Mouse (Mus musculus) gastrocnemius, postnatal 10 days (tissue): Measurements from ENCODE around the gene Cyp2u1. TPM values are rescaled to one million over a fixed set of nuclear protein-coding genes. Genes with fewer than 3 reads are reported as not detected.

Source experiments
- DNase-seq: peaks from one replicate; pipeline ENCODE4 v3.0.0; 2021; ENCODE audit warnings: mixed read lengths
- total RNA-seq, 2 experiments: library from RNA; stranded (reverse); gene quantifications; 2 replicates each; pipeline ENCODE4 v1.2.3; 2021

Gene Cyp2u1
- total RNA-seq, 2 experiments from 2014 or later: 3.5 to 5.8 TPM

DNA sequence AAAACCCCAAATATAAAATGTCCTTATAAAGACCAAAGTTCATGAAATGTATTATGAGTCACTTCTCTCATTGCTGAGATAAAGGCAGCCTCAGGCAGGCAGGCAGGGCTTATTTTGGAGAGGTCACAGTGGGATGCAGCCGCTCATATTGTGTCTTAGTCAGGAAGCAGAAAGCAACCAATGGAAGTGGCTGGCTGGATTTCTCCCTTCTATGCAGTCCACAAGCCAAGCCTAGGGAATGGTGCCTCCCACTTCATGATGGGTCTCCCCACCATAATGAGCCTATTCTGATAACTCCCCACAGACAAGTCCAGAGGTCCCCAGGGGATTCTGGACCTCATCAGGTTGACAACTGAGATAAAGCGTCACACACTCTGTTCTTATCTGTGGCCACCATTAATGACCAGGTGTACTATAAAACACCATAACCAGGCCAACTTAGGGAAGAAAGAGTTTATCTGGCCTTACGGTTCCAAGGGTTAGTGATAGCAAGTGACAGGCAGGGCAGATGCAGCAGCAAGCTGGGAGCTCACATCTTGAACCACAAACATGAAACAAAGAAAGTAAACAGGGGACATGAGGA, 47.5 kb downstream of the Cyp2u1 start:
- no peak for DNase-seq

DNA sequence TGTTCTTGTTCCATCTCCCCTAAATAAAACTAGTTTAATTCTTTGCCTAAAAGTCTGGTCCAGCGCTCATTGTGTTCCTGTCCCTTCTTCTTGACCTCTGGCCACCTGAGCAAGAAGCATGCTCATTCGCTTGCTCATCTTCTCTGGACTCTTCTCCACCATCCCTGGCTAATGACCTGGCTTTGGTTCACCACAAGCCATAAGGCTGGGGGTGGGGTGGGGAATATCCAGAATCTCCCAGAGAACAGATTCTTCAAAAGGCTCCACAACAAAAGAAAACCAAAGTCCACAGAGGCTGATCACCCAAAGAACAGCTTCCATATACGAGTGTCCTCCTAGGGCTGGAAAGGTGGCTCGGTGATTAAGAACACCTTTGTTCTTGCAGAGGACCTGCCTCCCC, 48.0 kb downstream of the Cyp2u1 start:
- DNase-seq: no peak

DNA sequence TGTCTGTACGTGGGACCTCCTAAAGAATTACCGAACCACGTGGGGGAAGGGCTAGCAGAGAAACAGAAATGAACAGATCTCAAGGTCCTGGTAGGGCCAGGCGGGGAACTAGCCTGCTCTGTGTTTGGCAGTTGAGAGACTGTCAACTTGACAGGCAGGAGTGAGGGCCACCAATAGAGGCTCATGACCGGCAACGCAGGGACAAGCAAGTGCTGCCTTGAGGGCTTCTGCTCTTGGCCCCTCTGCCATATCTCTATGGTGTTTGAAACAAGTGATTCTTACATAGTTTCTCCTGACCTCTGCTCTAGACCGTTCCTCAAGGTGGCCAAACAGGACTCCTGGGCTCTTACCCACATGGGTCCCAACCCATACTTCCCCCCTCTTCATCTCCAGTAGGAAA, 51.4 kb downstream of the Cyp2u1 start:
- DNase-seq: no peak

DNA sequence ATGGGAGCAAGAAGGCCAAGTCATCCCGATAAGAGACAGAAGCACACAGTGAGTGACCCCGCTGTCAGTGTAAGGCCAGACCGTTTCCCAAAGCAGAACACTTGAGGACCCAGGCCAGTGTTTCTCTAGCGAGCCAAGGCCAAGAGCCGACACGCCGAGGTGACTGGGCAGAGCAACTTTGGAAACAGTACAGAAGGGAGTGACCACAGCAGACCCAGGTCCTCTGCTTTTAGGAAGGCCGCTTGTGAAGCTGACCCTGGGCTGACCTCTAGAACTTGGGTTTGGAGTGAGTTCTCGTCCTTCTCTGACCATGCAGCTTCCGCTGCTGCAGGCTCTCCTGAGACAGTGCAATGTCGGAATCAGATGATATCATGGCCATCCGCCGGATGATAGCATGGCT, 52.0 kb downstream of the Cyp2u1 start:
- no peak for DNase-seq

DNA sequence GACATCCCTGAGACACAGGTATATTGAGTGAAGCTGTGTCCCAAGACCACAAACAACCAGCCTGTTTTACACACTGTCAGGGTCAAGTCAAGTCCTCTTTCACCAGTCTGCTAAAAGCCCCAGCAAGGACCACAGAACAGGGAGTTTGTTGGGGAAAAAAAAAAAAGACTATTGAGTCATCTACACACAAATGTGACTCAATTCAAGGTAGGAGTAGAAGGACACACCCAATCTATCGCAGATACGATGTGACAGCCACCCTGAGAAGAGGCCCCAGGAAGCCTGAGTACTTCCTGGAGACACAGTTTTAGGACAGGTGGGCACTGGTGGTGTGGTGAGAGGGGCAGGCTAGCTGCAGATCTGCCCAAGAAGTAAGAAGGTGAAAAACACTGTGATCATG, 52.7 kb downstream of the Cyp2u1 start:
- no peak for DNase-seq

DNA sequence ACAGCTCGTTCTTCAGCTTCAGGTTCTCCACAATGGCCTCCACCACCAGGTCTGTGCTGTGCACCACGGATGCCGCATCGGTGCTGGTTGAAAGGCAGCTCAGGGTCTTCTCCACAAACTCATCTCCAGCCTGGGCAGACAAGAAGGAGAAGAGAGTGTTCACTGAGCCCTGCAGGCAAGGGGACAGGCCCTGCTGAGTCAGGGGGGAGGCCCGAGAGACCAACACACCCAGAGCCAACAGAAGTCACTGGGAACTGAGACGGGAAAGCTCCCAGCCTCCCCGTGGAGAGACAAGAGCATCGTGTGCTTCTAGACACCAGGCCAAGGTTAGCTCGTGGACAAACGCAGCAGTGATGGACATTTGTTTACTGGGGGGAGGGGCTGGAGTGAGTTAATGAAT, 54.6 kb downstream of the Cyp2u1 start:
- DNase-seq: no peak

DNA sequence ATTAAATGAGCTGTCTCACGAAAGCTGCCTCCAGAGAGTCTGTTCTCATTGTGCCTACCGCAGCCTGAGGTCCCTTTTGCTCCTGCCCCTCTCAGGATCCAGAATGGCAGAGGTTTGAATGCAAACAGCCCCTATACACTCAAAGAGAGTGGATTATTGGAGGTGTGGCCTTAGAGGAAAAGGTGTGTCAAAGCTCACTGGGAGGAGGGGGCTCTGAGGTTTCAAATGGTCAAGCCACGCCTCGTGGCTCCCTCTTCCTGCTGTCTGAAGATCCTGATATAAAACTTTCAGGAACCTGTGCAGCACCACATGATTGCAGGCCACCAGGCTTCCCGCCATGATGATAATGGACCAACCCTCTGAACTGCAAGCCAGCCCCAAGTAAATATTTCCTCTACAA, 55.2 kb downstream of the Cyp2u1 start:
- DNase-seq: no peak

DNA sequence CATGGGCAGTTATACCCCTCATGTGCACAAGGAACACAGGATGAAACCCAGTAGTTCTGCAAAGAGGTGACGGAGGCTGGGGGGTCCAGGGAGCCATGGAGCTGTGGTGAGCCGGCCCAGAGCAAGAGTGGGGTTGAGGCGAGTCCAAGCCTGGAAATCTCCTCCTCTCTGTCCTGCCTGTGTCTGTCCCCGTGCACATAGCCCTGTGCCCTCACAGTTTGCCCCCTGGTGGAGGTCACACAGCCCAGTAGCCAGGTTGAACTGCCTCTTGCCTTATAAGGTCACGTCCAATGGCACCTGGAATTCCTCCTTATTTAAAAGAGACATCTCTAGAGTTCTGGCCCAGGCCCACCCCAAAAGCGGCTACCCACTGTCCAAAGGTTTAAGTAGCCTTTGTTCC, 55.6 kb downstream of the Cyp2u1 start:
- DNase-seq: no peak

DNA sequence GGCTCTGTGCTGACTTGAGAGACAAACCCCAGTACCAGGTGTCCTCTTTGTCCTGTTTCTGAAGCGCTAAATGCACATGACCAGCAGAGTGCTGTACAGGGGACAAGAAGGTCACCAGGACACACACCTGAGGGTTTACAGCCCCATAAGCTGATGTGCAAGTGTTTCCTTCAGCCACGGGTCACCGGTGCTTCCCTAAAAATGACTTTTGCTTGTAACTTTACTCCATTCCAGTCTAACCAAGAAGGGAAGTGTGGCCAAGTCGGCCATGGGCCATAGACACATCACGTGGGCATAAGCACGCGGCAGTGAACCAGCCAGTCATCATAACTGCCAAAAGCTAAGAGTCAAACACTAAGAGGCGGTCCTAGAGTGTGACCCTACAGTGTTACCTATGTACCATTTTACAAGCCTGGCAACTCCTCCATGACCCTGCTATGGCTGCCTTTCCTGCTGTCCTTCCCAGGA, 56.4 kb downstream of the Cyp2u1 start:
- DNase-seq: no peak

DNA sequence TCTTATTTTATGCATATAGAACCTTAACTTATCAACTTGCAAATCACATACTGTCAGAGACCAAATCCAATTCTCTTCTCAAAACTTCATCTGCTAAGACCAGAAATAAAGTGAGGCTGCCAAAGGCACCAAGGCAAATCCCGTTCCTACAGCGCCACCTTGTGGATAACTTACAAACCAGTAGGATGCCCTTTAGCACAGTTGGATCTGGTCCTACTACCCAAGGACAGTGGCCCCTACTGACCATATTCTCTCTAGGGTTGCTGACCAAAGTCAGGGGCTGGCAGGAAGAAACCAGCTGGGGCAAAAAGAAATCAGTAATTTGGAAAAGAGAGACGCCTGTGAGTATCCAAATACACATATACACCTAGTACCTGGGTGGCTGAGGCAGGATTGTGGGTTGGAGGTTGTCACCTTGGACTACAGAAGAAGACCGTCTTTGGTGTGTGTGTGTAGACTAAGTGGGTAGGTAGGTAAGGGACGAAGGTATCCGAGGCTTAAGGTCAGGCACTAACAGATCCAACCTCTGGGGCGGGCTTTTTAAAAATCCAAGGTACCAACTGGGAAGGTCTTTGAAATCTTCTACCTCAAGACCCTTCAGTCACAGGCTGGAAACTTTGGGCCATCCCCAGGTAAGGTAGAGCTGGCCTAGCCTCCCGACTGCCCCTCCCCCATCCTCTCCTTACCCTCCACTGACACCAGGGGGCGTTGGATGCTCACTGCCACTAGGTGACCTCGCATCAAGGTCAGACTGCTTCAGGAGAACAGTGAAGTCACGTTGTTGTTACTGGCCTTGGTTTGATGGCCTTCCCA, 57.1 kb downstream of the Cyp2u1 start:
- peak; percentile 51 for DNase-seq

Other genes with a start within 250 kb of the Cyp2u1 start
- 1 to 10 TPM in 1 of 2 experiments, under 1 TPM in 1; 0.28 to 1.1 TPM for gene Lef1, start 192.8 kb downstream of the Cyp2u1 start, total RNA-seq
- gene Hadh, start 31.1 kb downstream of the Cyp2u1 start, total RNA-seq: 100 to 1,000 TPM; 208 to 234 TPM
- 10 to 100 TPM in 1 of 2 experiments, 1 to 10 TPM in 1; 3.3 to 25.5 TPM for gene Sgms2, start 188.2 kb upstream of the Cyp2u1 start, total RNA-seq